Mouse (Mus musculus) forebrain, postnatal 0 days (tissue): ENCODE results near the gene Cabs1. TPM values are rescaled to one million over a fixed set of nuclear protein-coding genes. Genes with fewer than 3 reads are reported as not detected.

Experiments
- ATAC-seq: fragments of 200-750 bp; cut with Nextera tagmentation; 2 replicates; pipeline ENCODE4 v1.8.0; 2017; ENCODE audit warnings: mild to moderate bottlenecking, moderate library complexity
- DNase-seq: peaks from one replicate; pipeline ENCODE4 v3.0.0-alpha.2; 2015
- H3K27ac ChIP-seq: fragments of 300-500 bp; sonication (generic); 2 replicates; pipeline ENCODE4 v1.5.1; 2014; ENCODE audit warnings: low read depth, mild to moderate bottlenecking, antibody characterized with exemption, low read length, moderate library complexity, mixed read lengths
- H3K27me3 ChIP-seq: fragments of 300-500 bp; sonication (generic); 2 replicates; pipeline ENCODE4 v1.6.1; 2014; ENCODE audit warnings: mild to moderate bottlenecking, low read length, mixed read lengths; ENCODE audit not compliant: insufficient read depth
- H3K36me3 ChIP-seq: fragments of 300-500 bp; sonication (generic); 2 replicates; pipeline ENCODE4 v1.6.1; 2014; ENCODE audit warnings: mild to moderate bottlenecking, moderate library complexity; ENCODE audit not compliant: insufficient read depth
- H3K4me1 ChIP-seq: fragments of 300-500 bp; sonication (generic); 2 replicates; pipeline ENCODE4 v1.6.1; 2014; ENCODE audit warnings: antibody characterized with exemption; ENCODE audit not compliant: insufficient read depth
- H3K4me2 ChIP-seq: fragments of 300-500 bp; sonication (generic); 2 replicates; pipeline ENCODE4 v1.6.1; 2014; ENCODE audit warnings: low read depth, mild to moderate bottlenecking, moderate library complexity
- H3K4me3 ChIP-seq: fragments of 300-500 bp; sonication (generic); 2 replicates; pipeline ENCODE4 v1.5.1; 2014; ENCODE audit warnings: low read depth, low read length, mixed read lengths
- H3K9ac ChIP-seq: fragments of 300-500 bp; sonication (generic); 2 replicates; pipeline ENCODE4 v1.6.1; 2014; ENCODE audit warnings: mild to moderate bottlenecking
- H3K9me3 ChIP-seq: fragments of 300-500 bp; sonication (generic); 2 replicates; pipeline ENCODE4 v1.6.1; 2016; ENCODE audit warnings: low read length
- CTCF ChIP-seq: sonication (generic); IDR thresholded peaks from 2 replicates; pipeline ENCODE4 v1.5.1; 2016; ENCODE audit warnings: antibody characterized with exemption, control low read depth, low read depth
- WGBS: fragments of 180-500 bp; shearing (Covaris S2); extraction: QIAGEN DNeasy Blood & Tissue Kit; methylation state at CpG from one replicate; pipeline ENCODE4 v1.1.7; 2014; 5-methylcytosine and 5-hydroxymethylcytosine counted together
- polyA plus RNA-seq: library from polyadenylated mRNA; unstranded; fragments of >200 nt; fragmentation: Nextera tagmentation; extraction: Ambion mirVana; gene quantifications from 2 replicates; pipeline ENCODE4 v1.2.1, GENCODE M21; 2015
- total RNA-seq: library from RNA; depleted of rRNA; stranded (reverse); fragments of >200 nt; gene quantifications from 2 replicates; pipeline ENCODE4 v1.2.3, GENCODE M21; 2014; rRNA removed

Cabs1 gene
- total and polyA plus RNA-seq, 2 experiments from 2014 or later, result not detected

GRCm38 (mm10) chr5:88002249-88002648, 23.0 kb downstream of the Cabs1 start, which contains the start of gene Smr3a:
TSS of gene Smr3a (plus strand) at chr5:88002549.
- ATAC-seq, result no peak
- TF ChIP-seq CTCF, result no peak
- Histone ChIP-seq H3K27me3 (no peaks in the 10 kb centered on the region), H3K36me3 (no peaks in the 10 kb centered on the region), H3K4me1 (no peaks in the 10 kb centered on the region), H3K9me3 (no peaks in the 10 kb centered on the region), H3K9ac (no peak within 1 kb of the TSS), H3K27ac (no peak within 1 kb of the TSS), H3K4me2 (no peak within 1 kb of the TSS), H3K4me3 (no peak within 1 kb of the TSS)
- WGBS, result 90% methylated on average over 3 of the region's 3 CpGs
- no peak for DNase-seq

DNA sequence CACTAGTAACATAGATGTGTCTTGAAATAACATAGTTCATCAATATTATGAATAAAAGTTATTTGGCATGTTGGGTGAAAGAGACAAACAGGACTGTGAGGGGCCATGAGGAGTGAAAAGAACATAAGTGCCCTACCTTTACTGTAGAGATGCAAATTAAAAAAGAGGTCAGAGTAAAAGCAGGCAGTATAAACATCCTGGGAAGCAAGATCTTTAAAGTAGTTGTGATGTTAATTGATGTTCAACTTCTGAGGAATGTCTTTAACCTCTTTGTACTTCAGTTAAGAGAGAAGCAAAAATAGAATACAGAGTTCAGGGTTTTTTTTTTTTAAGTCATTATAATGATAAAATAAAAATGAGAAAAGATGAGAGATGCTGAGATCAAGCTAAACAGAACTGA, 26.0 kb downstream of the Cabs1 start:
- Histone ChIP-seq H3K4me2 (no peak overlapping the region), H3K27ac (no peak overlapping the region), H3K27me3 (no peaks in the 10 kb centered on the region), H3K4me3 (no peak overlapping the region), H3K36me3 (no peaks in the 10 kb centered on the region), H3K9me3 (no peaks in the 10 kb centered on the region), H3K4me1 (no peaks in the 10 kb centered on the region), H3K9ac (no peak overlapping the region)
- ATAC-seq (no peak), DNase-seq (no peak)
- no peak for TF ChIP-seq CTCF

Other genes with a start within 250 kb of the Cabs1 start
- gene Csn1s2a, start 204.9 kb upstream of the Cabs1 start, total RNA-seq, result not detected in 2 replicates
- not detected in 2 replicates for gene Csn1s2a, start 204.9 kb upstream of the Cabs1 start, polyA plus RNA-seq
- not detected in 2 replicates for gene Csn1s2b, start 171.4 kb upstream of the Cabs1 start, total RNA-seq
- not detected in 2 replicates for gene Csn1s2b, start 171.4 kb upstream of the Cabs1 start, polyA plus RNA-seq
- gene Prr27, start 153.8 kb upstream of the Cabs1 start, total RNA-seq, result not detected in 2 replicates
- gene Prr27, start 153.8 kb upstream of the Cabs1 start, polyA plus RNA-seq, result not detected in 2 replicates
- 0.29 TPM in 1 of 2 replicates, not detected in the other for gene Odam, start 94.4 kb upstream of the Cabs1 start, total RNA-seq
- not detected in 2 replicates for gene Odam, start 94.4 kb upstream of the Cabs1 start, polyA plus RNA-seq
- not detected in 2 replicates for gene Csn3, start 53.9 kb upstream of the Cabs1 start, total RNA-seq
- not detected in 2 replicates for gene Csn3, start 53.9 kb upstream of the Cabs1 start, polyA plus RNA-seq
- 0.14 and 0.15 TPM in 2 replicates for gene 2310003L06Rik, start 10.0 kb upstream of the Cabs1 start, total RNA-seq
- gene 2310003L06Rik, start 10.0 kb upstream of the Cabs1 start, polyA plus RNA-seq, result 0.20 TPM in 1 of 2 replicates, not detected in the other
- gene Gm28434, start 9.9 kb upstream of the Cabs1 start, total RNA-seq, result not detected in 2 replicates
- gene Gm28434, start 9.9 kb upstream of the Cabs1 start, polyA plus RNA-seq, result 0.48 TPM in 1 of 2 replicates, not detected in the other
- gene Smr3a, start 23.1 kb downstream of the Cabs1 start, total RNA-seq, result 0.38 and 1.0 TPM in 2 replicates
- 0.38 TPM in 1 of 2 replicates, not detected in the other for gene Smr3a, start 23.1 kb downstream of the Cabs1 start, polyA plus RNA-seq
- not detected in 2 replicates for gene Smr2, start 107.1 kb downstream of the Cabs1 start, total RNA-seq
- not detected in 2 replicates for gene Smr2, start 107.1 kb downstream of the Cabs1 start, polyA plus RNA-seq
- gene Gm11116, start 132.1 kb downstream of the Cabs1 start, total RNA-seq, result not detected in 2 replicates
- not detected in 2 replicates for gene Gm11116, start 132.1 kb downstream of the Cabs1 start, polyA plus RNA-seq
- gene Gm11115, start 174.7 kb downstream of the Cabs1 start, total RNA-seq, result not detected in 2 replicates
- gene Gm11115, start 174.7 kb downstream of the Cabs1 start, polyA plus RNA-seq, result not detected in 2 replicates